ENCODE assay signal across 7 mouse cellular contexts in the genomic region with DNA sequence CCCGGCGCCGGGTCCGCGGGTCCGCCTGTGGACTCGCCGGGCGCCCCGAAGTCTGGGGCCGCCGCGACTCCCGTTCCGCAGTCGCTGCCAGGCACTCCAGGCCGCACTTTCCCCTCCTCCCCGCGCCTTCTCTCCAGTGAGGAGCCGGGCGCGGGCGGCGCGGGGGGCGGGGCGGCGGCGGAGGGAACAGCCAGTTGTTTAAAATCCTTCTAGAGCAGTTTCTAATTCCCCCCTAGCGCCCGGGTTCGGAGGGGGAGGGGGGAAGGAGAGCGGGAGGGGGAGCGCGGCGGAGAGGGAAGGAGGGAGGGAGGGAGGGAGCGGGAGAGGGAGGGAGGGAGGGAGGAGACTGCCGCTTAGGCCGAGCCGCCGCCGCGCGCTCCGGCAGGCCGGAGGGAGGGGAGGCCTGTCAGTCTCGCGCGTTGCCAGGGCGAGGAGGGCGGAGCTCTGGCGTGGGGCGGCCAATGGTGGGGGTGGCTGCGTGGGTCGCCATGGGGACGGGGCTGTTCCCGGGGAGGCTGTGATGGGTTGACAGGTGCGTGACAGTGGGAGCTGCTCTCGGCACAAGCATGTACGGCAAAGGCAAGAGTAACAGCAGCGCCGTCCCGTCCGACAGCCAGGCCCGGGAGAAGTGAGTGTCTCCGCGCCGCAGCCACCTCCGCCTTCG. TPM values are rescaled to one million over a fixed set of nuclear protein-coding genes. Genes with fewer than 3 reads are reported as not detected.
DNase-seq lines count a peak whose midpoint lies in the region; ATAC-seq lines count a peak whose summit lies in the region.

No protein-coding gene starts in this region.

- 2% methylated on average over 32 of the region's 70 CpGs for WGBS in intestine, embryonic 16.5 days
- WGBS in midbrain, embryonic 11.5 days = under 1% methylated on average over 45 of the region's 70 CpGs

- H3K4me1 ChIP-seq in intestine, embryonic 16.5 days (ENCODE audit: control insufficient read depth, insufficient read depth, low read length) = peaks cover 7% of the 10 kb centered on the region
- H3K4me1 ChIP-seq in midbrain, embryonic 11.5 days (ENCODE audit: control insufficient read depth, insufficient read depth, low read length) = peaks cover 10% of the 10 kb centered on the region

- peak overlapping the region; percentile 91 for H3K9ac ChIP-seq in intestine, embryonic 16.5 days (ENCODE audit: low read depth, low read length)
- peak overlapping the region; percentile 95 for H3K9ac ChIP-seq in midbrain, embryonic 11.5 days (ENCODE audit: low read length)

- H3K4me3 ChIP-seq in intestine, embryonic 16.5 days (ENCODE audit: low read length) = peak overlapping the region; percentile 88
- peak overlapping the region; percentile 83 for H3K4me3 ChIP-seq in midbrain, embryonic 11.5 days (ENCODE audit: low read depth, low read length)

- no peaks in the 10 kb centered on the region for H3K9me3 ChIP-seq in intestine, embryonic 16.5 days (ENCODE audit: control insufficient read depth, low read length)
- no peaks in the 10 kb centered on the region for H3K9me3 ChIP-seq in midbrain, embryonic 11.5 days (ENCODE audit: control insufficient read depth, low read length)

- peak; percentile 98 for DNase-seq in adrenal gland, adult 8-10 months
- DNase-seq in embryo, embryonic 9.5 days (ENCODE audit: extremely low spot score) = peak; percentile 100
- DNase-seq in gastrocnemius, postnatal 4 days (ENCODE audit: low spot score in 2 of 2) = peak; percentile 100
- DNase-seq in left cerebral cortex, postnatal 36 days (ENCODE audit: low spot score in 2 of 2) = peak; percentile 98 to 99
- peak; percentile 100 for DNase-seq in midbrain, embryonic 11.5 days (ENCODE audit: low spot score, missing footprints)
- peak; percentile 97 for DNase-seq in skeletal muscle tissue, adult 2 months (ENCODE audit: low read depth, low spot score)

- intact Hi-C loops in left cerebral cortex, postnatal 36 days (cut with DNase I) = loop anchor here (1.0 to 10.0 kb wide), 6 partner anchors 39 to 496 kb away; no protein-coding TSS in a partner anchor

- H3K4me2 ChIP-seq in intestine, embryonic 16.5 days (ENCODE audit: low read depth, low read length) = peak overlapping the region; percentile 87
- H3K4me2 ChIP-seq in midbrain, embryonic 11.5 days = peak overlapping the region; percentile 77

- ATAC-seq in intestine, embryonic 16.5 days = peak; percentile 98
- peak; percentile 97 for ATAC-seq in midbrain, embryonic 11.5 days (ENCODE audit: low FRiP score)

- no peaks in the 10 kb centered on the region for H3K36me3 ChIP-seq in intestine, embryonic 16.5 days (ENCODE audit: control insufficient read depth, insufficient read depth, low read length)
- no peaks in the 10 kb centered on the region for H3K36me3 ChIP-seq in midbrain, embryonic 11.5 days (ENCODE audit: control insufficient read depth, insufficient read depth, low read length)

- no peaks in the 10 kb centered on the region for H3K27me3 ChIP-seq in intestine, embryonic 16.5 days (replicated peaks; ENCODE audit: control insufficient read depth, insufficient read depth, low read length)
- H3K27me3 ChIP-seq in midbrain, embryonic 11.5 days (ENCODE audit: control insufficient read depth, insufficient read depth, low read length) = no peaks in the 10 kb centered on the region

- H3K27ac ChIP-seq in intestine, embryonic 16.5 days (ENCODE audit: low read length) = peak overlapping the region; percentile 94
- peak overlapping the region; percentile 93 for H3K27ac ChIP-seq in midbrain, embryonic 11.5 days (ENCODE audit: low read depth, low read length)

RNA-seq across cellular contexts. Expression of gene Ssbp2, which starts 0.7 kb away (rescaled TPM):
- 10 to 100 TPM; 21.7 to 45.1 (median 30.5) TPM for total RNA-seq in adrenal gland, adult 8-10 months (2022)
- 10 to 100 TPM; 39.4 to 48.4 TPM for total RNA-seq in gastrocnemius, postnatal 4 days (2021)
- 65.1 and 78.7 TPM in 2 replicates for polyA plus RNA-seq in intestine, embryonic 16.5 days (2015; fragmentation: Nextera tagmentation; extraction: Ambion mirVana)
- total RNA-seq in left cerebral cortex, postnatal 36 days (2021) = 100 to 1,000 TPM; 152 to 159 TPM
- polyA plus RNA-seq in midbrain, embryonic 11.5 days (2014; fragmentation: Nextera tagmentation; extraction: Ambion mirVana) = 164 and 167 TPM in 2 replicates

Comparison
In these comparisons a context has a peak if more than half of its experiments do, and no peak if none do; other contexts are left out.
1. Peak in every context shown above with its lines: DNase-seq, ATAC-seq, H3K4me3 ChIP-seq and H3K27ac ChIP-seq.